Mouse (Mus musculus) midbrain, postnatal 0 days (tissue): Measurements from ENCODE around the gene Pde10a. TPM values are rescaled to one million over a fixed set of nuclear protein-coding genes. Genes with fewer than 3 reads are reported as not detected.

Experiments used
- ATAC-seq: fragments of 200-750 bp; cut with Nextera tagmentation; 2 replicates; pipeline ENCODE4 v1.8.0; 2017; ENCODE audit warnings: moderate number of reproducible peaks, mild to moderate bottlenecking, moderate TSS enrichment, moderate library complexity; ENCODE audit not compliant: low FRiP score
- DNase-seq: peaks from one replicate; pipeline ENCODE4 v3.0.0-alpha.2; 2015; ENCODE audit warnings: low spot score
- H3K27ac ChIP-seq: fragments of 300-500 bp; sonication (generic); 2 replicates; pipeline ENCODE4 v1.5.1; 2014; ENCODE audit warnings: low read depth, mild to moderate bottlenecking, low read length, mixed read lengths
- H3K27me3 ChIP-seq: fragments of 300-500 bp; sonication (generic); 2 replicates; pipeline ENCODE4 v1.6.1; 2014; ENCODE audit warnings: low read length, control low read depth, mixed read lengths; ENCODE audit not compliant: insufficient read depth
- H3K36me3 ChIP-seq: fragments of 300-500 bp; sonication (generic); 2 replicates; pipeline ENCODE4 v1.6.1; 2014; ENCODE audit warnings: low read length, control low read depth, mixed read lengths; ENCODE audit not compliant: insufficient read depth
- H3K4me1 ChIP-seq: fragments of 300-500 bp; sonication (generic); 2 replicates; pipeline ENCODE4 v1.6.1; 2014; ENCODE audit warnings: mild to moderate bottlenecking, control low read depth, antibody characterized with exemption, low read length, mixed read lengths; ENCODE audit not compliant: insufficient read depth
- H3K4me2 ChIP-seq: fragments of 300-500 bp; sonication (generic); 2 replicates; pipeline ENCODE4 v1.6.1; 2014; ENCODE audit warnings: low read depth, mild to moderate bottlenecking, low read length, mixed read lengths; ENCODE audit not compliant: poor library complexity, severe bottlenecking
- H3K4me3 ChIP-seq: fragments of 300-500 bp; sonication (generic); 2 replicates; pipeline ENCODE4 v1.5.1; 2014; ENCODE audit warnings: low read depth, mild to moderate bottlenecking, low read length, moderate library complexity
- H3K9ac ChIP-seq: fragments of 300-500 bp; sonication (generic); replicated peaks from 2 replicates; pipeline ENCODE4 v1.6.1; 2014; ENCODE audit warnings: mild to moderate bottlenecking, low read length, moderate library complexity, mixed read lengths; ENCODE audit not compliant: poor library complexity, severe bottlenecking
- H3K9me3 ChIP-seq: fragments of 300-500 bp; sonication (generic); 2 replicates; pipeline ENCODE4 v1.6.1; 2016; ENCODE audit warnings: low read length, control low read depth
- CTCF ChIP-seq: IDR thresholded peaks from 2 replicates; pipeline ENCODE4 v1.5.1; 2016; ENCODE audit warnings: antibody characterized with exemption, mild to moderate bottlenecking
- WGBS: fragments of 180-500 bp; shearing (Covaris S2); extraction: QIAGEN DNeasy Blood & Tissue Kit; methylation state at CpG from one replicate; pipeline ENCODE4 v1.1.7; 2014; 5-methylcytosine and 5-hydroxymethylcytosine counted together
- polyA plus RNA-seq: library from polyadenylated mRNA; unstranded; fragments of >200 nt; fragmentation: Nextera tagmentation; extraction: Ambion mirVana; gene quantifications from 2 replicates; pipeline ENCODE4 v1.2.1, GENCODE M21; 2015
- total RNA-seq: library from RNA; depleted of rRNA; stranded (reverse); fragments of >200 nt; gene quantifications from 2 replicates; pipeline ENCODE4 v1.2.3, GENCODE M21; 2014; rRNA removed

Gene Pde10a
- total RNA-seq (40.3 and 42.3 TPM in 2 replicates), polyA plus RNA-seq (7.8 and 8.6 TPM in 2 replicates)

- no peak for TF ChIP-seq CTCF
- Histone ChIP-seq H3K9ac (peak within 1 kb of the TSS; percentile 73), H3K9me3 (no peaks in the 10 kb centered on the region), H3K4me2 (peak within 1 kb of the TSS; percentile 87), H3K27ac (peak within 1 kb of the TSS; percentile 80), H3K36me3 (no peaks in the 10 kb centered on the region), H3K4me3 (peak within 1 kb of the TSS; percentile 42), H3K27me3 (no peaks in the 10 kb centered on the region), H3K4me1 (peaks cover 10% of the 10 kb centered on the region)
- WGBS = 1% methylated on average over 22 of the region's 22 CpGs
- ATAC-seq (no peak; the same call in 1 of the 2 replicates), DNase-seq (peak; percentile 39)
Measured at GRCm38 (mm10) chr17:8525225-8525721, at the start of gene Pde10a. Gene Pde10a (plus strand): TSS chr17:8525372.

- Histone ChIP-seq H3K4me3 (no peak overlapping the region), H3K27ac (no peak overlapping the region), H3K36me3 (no peaks in the 10 kb centered on the region), H3K4me1 (no peaks in the 10 kb centered on the region), H3K4me2 (no peak overlapping the region), H3K27me3 (no peaks in the 10 kb centered on the region), H3K9me3 (no peaks in the 10 kb centered on the region), H3K9ac (no peak overlapping the region)
- no peak for DNase-seq
- TF ChIP-seq CTCF = no peak
- WGBS = 84% methylated on average over 3 of the region's 3 CpGs
- ATAC-seq = no peak
Measured at GRCm38 (mm10) chr17:8478554-8478953, 46.6 kb upstream of the Pde10a start.

- WGBS = 91% methylated on average over 9 of the region's 9 CpGs
- no peak overlapping the region for H3K4me3 ChIP-seq
- DNase-seq (no peak), ATAC-seq (no peak)
- no peak overlapping the region for H3K27ac ChIP-seq
- no peak for TF ChIP-seq CTCF
- H3K36me3 ChIP-seq = no peaks in the 10 kb centered on the region
- H3K4me2 ChIP-seq = no peak overlapping the region
- no peak overlapping the region for H3K9ac ChIP-seq
- no peaks in the 10 kb centered on the region for H3K4me1 ChIP-seq
- no peaks in the 10 kb centered on the region for H3K27me3 ChIP-seq
- no peaks in the 10 kb centered on the region for H3K9me3 ChIP-seq
Measured at GRCm38 (mm10) chr17:8479493-8480128, 45.6 kb upstream of the Pde10a start.

GRCm38 (mm10) chr17:8481797-8482196 is 43.4 kb upstream of the Pde10a start:
- no peaks in the 10 kb centered on the region for H3K9me3 ChIP-seq
- no peak overlapping the region for H3K9ac ChIP-seq
- ATAC-seq (no peak), DNase-seq (no peak)
- no peak overlapping the region for H3K27ac ChIP-seq
- 88% methylated on average over 10 of the region's 10 CpGs for WGBS
- no peaks in the 10 kb centered on the region for H3K4me1 ChIP-seq
- H3K4me2 ChIP-seq = no peak overlapping the region
- no peaks in the 10 kb centered on the region for H3K36me3 ChIP-seq
- H3K4me3 ChIP-seq = no peak overlapping the region
- TF ChIP-seq CTCF = no peak
- H3K27me3 ChIP-seq = no peaks in the 10 kb centered on the region

GRCm38 (mm10) chr17:8482876-8483275 is 42.3 kb upstream of the Pde10a start:
- 82% methylated on average over 7 of the region's 7 CpGs for WGBS
- no peak overlapping the region for H3K27ac ChIP-seq
- TF ChIP-seq CTCF = no peak

GRCm38 (mm10) chr17:8484246-8484645 is 40.9 kb upstream of the Pde10a start:
- WGBS = 68% methylated on average over 3 of the region's 3 CpGs
- H3K4me3 ChIP-seq = no peak overlapping the region
- no peaks in the 10 kb centered on the region for H3K36me3 ChIP-seq
- no peak for ATAC-seq
- no peak for DNase-seq
- H3K4me2 ChIP-seq = no peak overlapping the region
- no peak overlapping the region for H3K9ac ChIP-seq
- H3K9me3 ChIP-seq = no peaks in the 10 kb centered on the region
- H3K4me1 ChIP-seq = no peaks in the 10 kb centered on the region
- no peak overlapping the region for H3K27ac ChIP-seq
- no peak for TF ChIP-seq CTCF
- H3K27me3 ChIP-seq = no peaks in the 10 kb centered on the region

More at GRCm38 (mm10) chr17:8482876-8483275, 42.3 kb upstream of the Pde10a start:
- no peaks in the 10 kb centered on the region for H3K4me1 ChIP-seq
- H3K9me3 ChIP-seq = no peaks in the 10 kb centered on the region
- ATAC-seq (no peak), DNase-seq (no peak)
- no peaks in the 10 kb centered on the region for H3K36me3 ChIP-seq
- H3K4me3 ChIP-seq = no peak overlapping the region
- no peak overlapping the region for H3K9ac ChIP-seq
- no peaks in the 10 kb centered on the region for H3K27me3 ChIP-seq
- H3K4me2 ChIP-seq = no peak overlapping the region
